8 mouse cellular contexts compared by ENCODE assay signal in genomic region chr11:60351388-60351787, GRCm38 (mm10). TPM values are rescaled to one million over a fixed set of nuclear protein-coding genes. Genes with fewer than 3 reads are reported as not detected.
A peak's percentile ranks its signal among the peaks of the same experiment; 100 is the strongest.
DNase-seq lines count a peak whose midpoint lies in the region; ATAC-seq and TF ChIP-seq lines count a peak whose summit lies in the region.

No protein-coding gene starts in this region.

- peak overlapping the region; percentile 1; the same call in 1 of the 2 replicates for H3K27ac ChIP-seq in testis, adult 2 months (ENCODE audit: control insufficient read depth, insufficient read depth, low read depth, low read length)
- no peak overlapping the region for H3K27ac ChIP-seq in limb, embryonic 10.5 days
- no peak overlapping the region for H3K27ac ChIP-seq in stomach, embryonic 14.5 days (ENCODE audit: low read length)

- H3K9me3 ChIP-seq in limb, embryonic 10.5 days (replicated peaks), result no peaks in the 10 kb centered on the region
- H3K9me3 ChIP-seq in stomach, embryonic 14.5 days (ENCODE audit: control insufficient read depth, low read depth, low read length), result no peaks in the 10 kb centered on the region

- no peaks in the 10 kb centered on the region for H3K27me3 ChIP-seq in testis, adult 2 months (ENCODE audit: control insufficient read depth, insufficient read depth, low read length)
- no peaks in the 10 kb centered on the region for H3K27me3 ChIP-seq in limb, embryonic 10.5 days (ENCODE audit: low read depth, poor library complexity, severe bottlenecking)
- H3K27me3 ChIP-seq in stomach, embryonic 14.5 days (ENCODE audit: control insufficient read depth, insufficient read depth, low read length), result no peaks in the 10 kb centered on the region

- intact Hi-C loops in left cerebral cortex, postnatal 36 days (cut with DNase I), result loop anchor here (5.0 kb wide), 1 partner anchor 49 kb away; no protein-coding TSS in a partner anchor

- no peak for TF ChIP-seq CTCF in testis, adult 2 months (IDR thresholded peaks at IDR 0.05; ENCODE audit: control insufficient read depth, insufficient read depth, insufficient replicate concordance, low read depth, low read length)

- DNase-seq in CD4-positive, CD25-positive, alpha-beta regulatory T cell, adult 2 months (ENCODE audit: low read depth, low spot score), result peak; percentile 41
- DNase-seq in testis, postnatal 10 days (ENCODE audit: low spot score), result no peak
- no peak for DNase-seq in limb, embryonic 10.5 days (ENCODE audit: low spot score)
- no peak for DNase-seq in ovary, adult 18-20 months (ENCODE audit: low spot score)
- DNase-seq in left cerebral cortex, postnatal 36 days (ENCODE audit: low spot score in 2 of 2), result no peak

- TF ChIP-seq POLR2A in testis, adult 2 months (IDR thresholded peaks at IDR 0.05; ENCODE audit: control insufficient read depth, low read depth, low read length), result no peak

- peak overlapping the region; percentile 89 for H3K4me2 ChIP-seq in stomach, embryonic 14.5 days (replicated peaks; ENCODE audit: low read depth, low read length)

- H3K4me1 ChIP-seq in testis, adult 2 months (ENCODE audit: control insufficient read depth, insufficient read depth, low read length), result peaks cover 8% of the 10 kb centered on the region
- H3K4me1 ChIP-seq in limb, embryonic 10.5 days, result peaks cover 19% of the 10 kb centered on the region
- 0 out of 2 replicates have a peak, but pooled peaks cover 8% of the 10 kb centered on the region for H3K4me1 ChIP-seq in stomach, embryonic 14.5 days (ENCODE audit: control insufficient read depth, insufficient read depth, low read length)

- 66% methylated on average over 2 of the region's 2 CpGs for WGBS in limb, embryonic 10.5 days
- 51% methylated on average over 2 of the region's 2 CpGs for WGBS in stomach, embryonic 14.5 days

- no peak overlapping the region for H3K4me3 ChIP-seq in testis, adult 2 months (ENCODE audit: control insufficient read depth, low read depth, low read length)
- 0 out of 2 replicates have a peak overlapping the region, but pooled peaks have one; percentile 81 for H3K4me3 ChIP-seq in limb, embryonic 10.5 days
- peak overlapping the region; percentile 75 for H3K4me3 ChIP-seq in stomach, embryonic 14.5 days (ENCODE audit: low read depth, low read length)

- no peaks in the 10 kb centered on the region for H3K36me3 ChIP-seq in testis, adult 2 months (ENCODE audit: control insufficient read depth, insufficient read depth, low read length)
- no peaks in the 10 kb centered on the region for H3K36me3 ChIP-seq in limb, embryonic 10.5 days
- H3K36me3 ChIP-seq in stomach, embryonic 14.5 days (ENCODE audit: control insufficient read depth, insufficient read depth, low read length), result no peaks in the 10 kb centered on the region

- no peak overlapping the region for H3K9ac ChIP-seq in stomach, embryonic 14.5 days (replicated peaks; ENCODE audit: low read depth, low read length)

- ATAC-seq in CD4-positive, CD25-positive, alpha-beta regulatory T cell, adult 4 months, result no peak
- ATAC-seq in stomach, embryonic 14.5 days (ENCODE audit: insufficient number of reproducible peaks, insufficient read depth, low FRiP score, low read depth), result no peak

RNA-seq across cellular contexts. Expression of gene Tom1l2, which starts 1.3 kb away (rescaled TPM):
- polyA plus RNA-seq in CD4-positive, CD25-positive, alpha-beta regulatory T cell, adult 4 months (2017; shearing (Covaris generic)), result 10 to 100 TPM; 29.4 to 56.3 TPM
- 18.5 and 22.3 TPM in 2 replicates for polyA plus RNA-seq in testis, adult 2 months (2012; rRNA removed)
- polyA plus RNA-seq in limb, embryonic 10.5 days (2016; fragmentation: Nextera tagmentation; extraction: Ambion mirVana), result 12.6 and 18.9 TPM in 2 replicates
- 22.2 and 22.7 TPM in 2 replicates for polyA plus RNA-seq in stomach, embryonic 14.5 days (2014; fragmentation: Nextera tagmentation; extraction: Ambion mirVana)
- 100 to 1,000 TPM; 216 to 221 TPM for total RNA-seq in left cerebral cortex, postnatal 36 days (2021)

RNA-seq across cellular contexts. Expression of gene Drc3, which starts 1.7 kb away (rescaled TPM):
- polyA plus RNA-seq in CD4-positive, CD25-positive, alpha-beta regulatory T cell, adult 4 months (2017; shearing (Covaris generic)), result under 1 TPM; 0.23 to 0.53 TPM
- 62.2 and 70.2 TPM in 2 replicates for polyA plus RNA-seq in testis, adult 2 months (2012; rRNA removed)
- 1.0 and 1.1 TPM in 2 replicates for polyA plus RNA-seq in limb, embryonic 10.5 days (2016; fragmentation: Nextera tagmentation; extraction: Ambion mirVana)
- 0.98 and 1.8 TPM in 2 replicates for polyA plus RNA-seq in stomach, embryonic 14.5 days (2014; fragmentation: Nextera tagmentation; extraction: Ambion mirVana)
- 10 to 100 TPM in 1 of 2 experiments, 1 to 10 TPM in 1; 9.6 to 12.3 TPM for total RNA-seq in left cerebral cortex, postnatal 36 days (2021)

Comparison
In these comparisons a context has a peak if more than half of its experiments do, and no peak if none do; other contexts are left out.
1. RNA of gene Drc3, which starts 1.7 kb away (polyA plus RNA-seq): 62.2 to 70.2 TPM in testis, adult 2 months; 1.0 to 1.1 TPM in limb, embryonic 10.5 days, 0.98 to 1.8 TPM in stomach, embryonic 14.5 days and 0.23 to 0.53 TPM in CD4-positive, CD25-positive, alpha-beta regulatory T cell, adult 4 months; every median in the first group is over 10 times any median in the second.